Mouse (Mus musculus): ENCODE results near the gene Hist2h2ac. TPM values are rescaled to one million over a fixed set of nuclear protein-coding genes. Genes with fewer than 3 reads are reported as not detected.
"Not testable (repeated sequence)": the region's sequence is repeated elsewhere in the genome, so short reads cannot be mapped to it uniquely, and the experiment has no call there.

The Hist2h2ac gene
- total RNA-seq, 2 experiments from 2014 or later: 49.5 to 4,875 TPM

GRCm38 (mm10) chr3:96192977-96193376, 27.7 kb downstream of the Hist2h2ac start:
- ATAC-seq (ENCODE audit: poor library complexity, severe bottlenecking): no peak

- ATAC-seq (ENCODE audit: poor library complexity, severe bottlenecking): no peak
Observed at GRCm38 (mm10) chr3:96182382-96182776, 38.3 kb downstream of the Hist2h2ac start.

GRCm38 (mm10) chr3:96181510-96182381, 38.9 kb downstream of the Hist2h2ac start:
- no peak for ATAC-seq (ENCODE audit: poor library complexity, severe bottlenecking)

GRCm38 (mm10) chr3:96180727-96181477, 39.8 kb downstream of the Hist2h2ac start, which contains the start of gene Sv2a:
Sv2a (plus strand) TSS chr3:96181151.
- ATAC-seq (ENCODE audit: poor library complexity, severe bottlenecking): peak; percentile 69

GRCm38 (mm10) chr3:96179531-96179930, 41.1 kb downstream of the Hist2h2ac start:
- no peak for ATAC-seq (ENCODE audit: poor library complexity, severe bottlenecking)

GRCm38 (mm10) chr3:96178902-96179301, 41.8 kb downstream of the Hist2h2ac start:
- no peak for ATAC-seq (ENCODE audit: poor library complexity, severe bottlenecking)

GRCm38 (mm10) chr3:96178427-96178826, 42.3 kb downstream of the Hist2h2ac start:
- no peak for ATAC-seq (ENCODE audit: poor library complexity, severe bottlenecking)

GRCm38 (mm10) chr3:96175251-96175650, 45.4 kb downstream of the Hist2h2ac start:
- no peak for ATAC-seq (ENCODE audit: poor library complexity, severe bottlenecking)

- ATAC-seq (ENCODE audit: poor library complexity, severe bottlenecking): not testable (repeated sequence)
Observed at GRCm38 (mm10) chr3:96174042-96174441, 46.6 kb downstream of the Hist2h2ac start.

- no peak for ATAC-seq (ENCODE audit: poor library complexity, severe bottlenecking)
Observed at GRCm38 (mm10) chr3:96173185-96173584, 47.5 kb downstream of the Hist2h2ac start.

- peak; percentile 96 for ATAC-seq (ENCODE audit: poor library complexity, severe bottlenecking)
Observed at GRCm38 (mm10) chr3:96172197-96173178, 48.2 kb downstream of the Hist2h2ac start, which contains the start of gene Sf3b4. Sf3b4 (plus strand) TSS chr3:96172332.

GRCm38 (mm10) chr3:96171583-96172196, 49.0 kb downstream of the Hist2h2ac start:
- peak; percentile 4 for ATAC-seq (ENCODE audit: poor library complexity, severe bottlenecking)

GRCm38 (mm10) chr3:96170976-96171545, 49.6 kb downstream of the Hist2h2ac start:
- no peak for ATAC-seq (ENCODE audit: poor library complexity, severe bottlenecking)

Other genes starting within 250 kb of the Hist2h2ac start
- gene Plekho1, start 224.9 kb downstream of the Hist2h2ac start, total RNA-seq (2015): 116 and 124 TPM in 2 replicates
- 104 and 119 TPM in 2 replicates for gene Plekho1, start 224.9 kb downstream of the Hist2h2ac start, total RNA-seq (2017)
- 23.8 and 31.2 TPM in 2 replicates for gene Vps45, start 162.4 kb downstream of the Hist2h2ac start, total RNA-seq (2015)
- 9.5 and 11.6 TPM in 2 replicates for gene Vps45, start 162.4 kb downstream of the Hist2h2ac start, total RNA-seq (2017)
- gene Otud7b, start 116.4 kb downstream of the Hist2h2ac start, total RNA-seq (2015): 1.2 and 1.3 TPM in 2 replicates
- 3.1 and 4.8 TPM in 2 replicates for gene Otud7b, start 116.4 kb downstream of the Hist2h2ac start, total RNA-seq (2017)
- 0.09 TPM in 1 of 2 replicates, not detected in the other for gene Mtmr11, start 58.9 kb downstream of the Hist2h2ac start, total RNA-seq (2015)
- not detected in 2 replicates for gene Mtmr11, start 58.9 kb downstream of the Hist2h2ac start, total RNA-seq (2017)
- 51.0 and 64.8 TPM in 2 replicates for gene Sf3b4, start 48.5 kb downstream of the Hist2h2ac start, total RNA-seq (2015)
- 15.4 and 16.3 TPM in 2 replicates for gene Sf3b4, start 48.5 kb downstream of the Hist2h2ac start, total RNA-seq (2017)
- gene Sv2a, start 39.7 kb downstream of the Hist2h2ac start, total RNA-seq (2015): 0.09 and 0.11 TPM in 2 replicates
- gene Sv2a, start 39.7 kb downstream of the Hist2h2ac start, total RNA-seq (2017): 0.07 TPM in 1 of 2 replicates, not detected in the other
- gene Bola1, start 1.2 kb downstream of the Hist2h2ac start, total RNA-seq (2015): 11.9 and 14.2 TPM in 2 replicates
- gene Bola1, start 1.2 kb downstream of the Hist2h2ac start, total RNA-seq (2017): 9.9 and 12.1 TPM in 2 replicates
- 6.0 and 6.9 TPM in 2 replicates for gene Hist2h2ab, start 1.0 kb downstream of the Hist2h2ac start, total RNA-seq (2015)
- gene Hist2h2ab, start 1.0 kb downstream of the Hist2h2ac start, total RNA-seq (2017): 70.6 and 78.2 TPM in 2 replicates
- gene Hist2h2be, start 239 bp upstream of the Hist2h2ac start, total RNA-seq (2015): 10.2 and 11.9 TPM in 2 replicates
- 14.8 and 14.9 TPM in 2 replicates for gene Hist2h2be, start 239 bp upstream of the Hist2h2ac start, total RNA-seq (2017)
- 319 and 351 TPM in 2 replicates for gene Hist2h3c2, start 18.2 kb upstream of the Hist2h2ac start, total RNA-seq (2015)
- gene Hist2h3c2, start 18.2 kb upstream of the Hist2h2ac start, total RNA-seq (2017): 146 and 157 TPM in 2 replicates
- gene Hist2h2aa2, start 19.4 kb upstream of the Hist2h2ac start, total RNA-seq (2015): 98.2 and 115 TPM in 2 replicates
- not detected in 2 replicates for gene Hist2h2aa2, start 19.4 kb upstream of the Hist2h2ac start, total RNA-seq (2017)
- gene Hist2h2aa1, start 24.6 kb upstream of the Hist2h2ac start, total RNA-seq (2015): not detected in 2 replicates
- gene Hist2h2aa1, start 24.6 kb upstream of the Hist2h2ac start, total RNA-seq (2017): 12,468 and 14,692 TPM in 2 replicates
- 17.8 and 20.2 TPM in 2 replicates for gene Hist2h3c1, start 25.8 kb upstream of the Hist2h2ac start, total RNA-seq (2015)
- 2.8 TPM in 1 of 2 replicates, not detected in the other for gene Hist2h3c1, start 25.8 kb upstream of the Hist2h2ac start, total RNA-seq (2017)
- gene Hist2h4, start 42.4 kb upstream of the Hist2h2ac start, total RNA-seq (2015): 187 and 212 TPM in 2 replicates
- 175 TPM in 2 replicates for gene Hist2h4, start 42.4 kb upstream of the Hist2h2ac start, total RNA-seq (2017)
- 1,096 and 1,674 TPM in 2 replicates for gene Hist2h3b, start 47.8 kb upstream of the Hist2h2ac start, total RNA-seq (2015)
- 491 and 548 TPM in 2 replicates for gene Hist2h3b, start 47.8 kb upstream of the Hist2h2ac start, total RNA-seq (2017)
- gene Hist2h2bb, start 48.9 kb upstream of the Hist2h2ac start, total RNA-seq (2015): 1,241 and 1,605 TPM in 2 replicates
- gene Hist2h2bb, start 48.9 kb upstream of the Hist2h2ac start, total RNA-seq (2017): 11,779 and 12,958 TPM in 2 replicates
- 15.7 and 25.4 TPM in 2 replicates for gene Fcgr1, start 73.1 kb upstream of the Hist2h2ac start, total RNA-seq (2015)
- 24.5 and 27.9 TPM in 2 replicates for gene Fcgr1, start 73.1 kb upstream of the Hist2h2ac start, total RNA-seq (2017)
- gene BC107364, start 231.4 kb upstream of the Hist2h2ac start, total RNA-seq (2015): not detected in 2 replicates
- not detected in 2 replicates for gene BC107364, start 231.4 kb upstream of the Hist2h2ac start, total RNA-seq (2017)

Measured in megakaryocyte, adult 5-6 weeks (primary cell).